Mouse (Mus musculus) lung, postnatal 4 days (tissue): Measurements from ENCODE around the gene Haus2.
"Not testable (repeated sequence)": the region's sequence is repeated elsewhere in the genome, so short reads cannot be mapped to it uniquely, and the experiment has no call there.

ENCODE experiments used
- DNase-seq, 2 experiments: peaks; one replicate each; pipeline ENCODE4 v3.0.0; 2021

Gene Haus2

GRCm38 (mm10) chr2:120608830-120609723 is at the start of gene Haus2, which contains the start of gene Lrrc57:
Gene Haus2, plus strand, starts transcription at chr2:120609383.
Gene Lrrc57, minus strand, starts transcription at chr2:120609520.
- DNase-seq: peak; percentile 95

GRCm38 (mm10) chr2:120561524-120561923 is 47.7 kb upstream of the Haus2 start:
- DNase-seq: no peak

GRCm38 (mm10) chr2:120562859-120563234 is 46.3 kb upstream of the Haus2 start:
- DNase-seq: no peak

- DNase-seq: peak; percentile 90 to 91
Observed at GRCm38 (mm10) chr2:120563235-120563990, 45.8 kb upstream of the Haus2 start, which contains the start of gene Zfp106. Gene Zfp106, minus strand, starts transcription at chr2:120563843.

GRCm38 (mm10) chr2:120564548-120565188 is 44.5 kb upstream of the Haus2 start:
- DNase-seq: not testable (repeated sequence)

GRCm38 (mm10) chr2:120565363-120565762 is 43.8 kb upstream of the Haus2 start:
- DNase-seq: no peak

- peak; percentile 96 to 99 for DNase-seq
Observed at GRCm38 (mm10) chr2:120566886-120567797, 42.0 kb upstream of the Haus2 start, which contains the start of gene Snap23. Gene Snap23, plus strand, starts transcription at chr2:120567671.

GRCm38 (mm10) chr2:120567798-120568320 is 41.3 kb upstream of the Haus2 start:
- no peak for DNase-seq

GRCm38 (mm10) chr2:120571081-120571480 is 38.1 kb upstream of the Haus2 start:
- DNase-seq: no peak

GRCm38 (mm10) chr2:120572161-120572560 is 37.0 kb upstream of the Haus2 start:
- DNase-seq: not testable (repeated sequence)

GRCm38 (mm10) chr2:120575121-120575520 is 34.1 kb upstream of the Haus2 start:
- no peak for DNase-seq

- no peak for DNase-seq
Observed at GRCm38 (mm10) chr2:120575978-120576377, 33.2 kb upstream of the Haus2 start.

- no peak for DNase-seq
Observed at GRCm38 (mm10) chr2:120577799-120578198, 31.4 kb upstream of the Haus2 start.

- no peak for DNase-seq
Observed at GRCm38 (mm10) chr2:120578286-120578685, 30.9 kb upstream of the Haus2 start.

GRCm38 (mm10) chr2:120589759-120590158 is 19.4 kb upstream of the Haus2 start:
- no peak for DNase-seq

- no peak for DNase-seq
Observed at GRCm38 (mm10) chr2:120592227-120592626, 17.0 kb upstream of the Haus2 start.

- no peak for DNase-seq
Observed at GRCm38 (mm10) chr2:120597734-120598133, 11.4 kb upstream of the Haus2 start.

GRCm38 (mm10) chr2:120599506-120599905 is 9.7 kb upstream of the Haus2 start:
- DNase-seq: no peak

GRCm38 (mm10) chr2:120606021-120606690 is 3.0 kb upstream of the Haus2 start:
- peak in 1 of 2 experiments; percentile 14 for DNase-seq

- DNase-seq: no peak
Observed at GRCm38 (mm10) chr2:120616279-120617163, 7.3 kb downstream of the Haus2 start.
